Mouse (Mus musculus) heart, embryonic 11.5 days (tissue): ENCODE results near the gene Rhof. TPM values are rescaled to one million over a fixed set of nuclear protein-coding genes. Genes with fewer than 3 reads are reported as not detected.

Source experiments
- ATAC-seq: fragments of 200-750 bp; cut with Nextera tagmentation; replicated peaks from 2 replicates; pipeline ENCODE4 v1.8.0; 2017; ENCODE audit warnings: moderate library complexity; ENCODE audit not compliant: insufficient number of reproducible peaks, low FRiP score, low TSS enrichment
- H3K27ac ChIP-seq: fragments of 300-500 bp; sonication (generic); 2 replicates; pipeline ENCODE4 v1.5.1; 2014; ENCODE audit warnings: mild to moderate bottlenecking, low read depth, low read length
- H3K27me3 ChIP-seq: fragments of 300-500 bp; sonication (generic); 2 replicates; pipeline ENCODE4 v1.6.1; 2014; ENCODE audit warnings: mild to moderate bottlenecking, low read length, mixed read lengths; ENCODE audit not compliant: control insufficient read depth, insufficient read depth
- H3K36me3 ChIP-seq: fragments of 300-500 bp; sonication (generic); 2 replicates; pipeline ENCODE4 v1.6.1; 2014; ENCODE audit warnings: mild to moderate bottlenecking, low read length, moderate library complexity, mixed read lengths; ENCODE audit not compliant: control insufficient read depth, insufficient read depth
- H3K4me1 ChIP-seq: fragments of 300-500 bp; sonication (generic); 2 replicates; pipeline ENCODE4 v1.6.1; 2014; ENCODE audit warnings: low read length; ENCODE audit not compliant: control insufficient read depth, insufficient read depth
- H3K4me2 ChIP-seq: fragments of 300-500 bp; sonication (generic); 2 replicates; pipeline ENCODE4 v1.6.1; 2014; ENCODE audit warnings: mild to moderate bottlenecking, moderate library complexity
- H3K4me3 ChIP-seq: fragments of 300-500 bp; sonication (generic); 2 replicates; pipeline ENCODE4 v1.5.1; 2014; ENCODE audit warnings: low read depth, low read length
- H3K9ac ChIP-seq: fragments of 300-500 bp; sonication (generic); 2 replicates; pipeline ENCODE4 v1.6.1; 2014; ENCODE audit warnings: mild to moderate bottlenecking, low read depth, low read length, moderate library complexity
- H3K9me3 ChIP-seq: fragments of 300-500 bp; sonication (generic); replicated peaks from 2 replicates; pipeline ENCODE4 v1.6.1; 2016; ENCODE audit warnings: low read length; ENCODE audit not compliant: control insufficient read depth
- WGBS: fragments of 180-500 bp; shearing (Covaris S2); extraction: QIAGEN DNeasy Blood & Tissue Kit; methylation state at CpG from one replicate; pipeline ENCODE4 v1.1.7; 2014; ENCODE audit not compliant: insufficient replicate concordance; 5-methylcytosine and 5-hydroxymethylcytosine counted together
- polyA plus RNA-seq: library from polyadenylated mRNA; unstranded; fragments of >200 nt; fragmentation: Nextera tagmentation; extraction: Ambion mirVana; gene quantifications from 2 replicates; pipeline ENCODE4 v1.2.1, GENCODE M21; 2014

Gene Rhof
- polyA plus RNA-seq, 1 experiment from 2014 or later: 1.4 TPM

DNA sequence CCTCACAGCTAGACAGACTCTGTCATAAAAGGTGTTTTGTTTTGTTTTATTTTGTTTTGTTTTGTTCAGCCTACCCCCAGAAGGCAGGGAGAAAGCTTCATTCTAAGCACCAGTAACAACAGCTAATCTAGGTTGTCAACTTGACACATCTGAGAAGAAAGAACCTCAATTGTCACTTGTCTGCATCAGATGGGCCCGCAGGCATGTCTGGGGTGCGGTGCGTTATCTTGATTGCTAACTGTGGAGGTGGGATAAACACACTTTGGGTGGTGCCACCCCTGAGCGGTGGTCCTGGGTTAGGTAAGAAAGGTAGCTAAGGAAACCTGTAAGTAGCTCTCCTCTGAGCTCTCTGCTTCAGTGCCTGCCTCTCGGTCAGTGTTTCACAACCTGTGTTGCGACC is 5.5 kb downstream of the Rhof start:
- H3K36me3 ChIP-seq: no peaks in the 10 kb centered on the region
- H3K4me2 ChIP-seq: no peak overlapping the region
- H3K4me1 ChIP-seq: peaks cover 11% of the 10 kb centered on the region
- H3K4me3 ChIP-seq: no peak overlapping the region
- H3K9ac ChIP-seq: no peak overlapping the region
- WGBS: 65% methylated on average over 6 of the region's 6 CpGs
- H3K27ac ChIP-seq: no peak overlapping the region
- ATAC-seq: no peak
- H3K9me3 ChIP-seq: no peaks in the 10 kb centered on the region
- H3K27me3 ChIP-seq: no peaks in the 10 kb centered on the region

DNA sequence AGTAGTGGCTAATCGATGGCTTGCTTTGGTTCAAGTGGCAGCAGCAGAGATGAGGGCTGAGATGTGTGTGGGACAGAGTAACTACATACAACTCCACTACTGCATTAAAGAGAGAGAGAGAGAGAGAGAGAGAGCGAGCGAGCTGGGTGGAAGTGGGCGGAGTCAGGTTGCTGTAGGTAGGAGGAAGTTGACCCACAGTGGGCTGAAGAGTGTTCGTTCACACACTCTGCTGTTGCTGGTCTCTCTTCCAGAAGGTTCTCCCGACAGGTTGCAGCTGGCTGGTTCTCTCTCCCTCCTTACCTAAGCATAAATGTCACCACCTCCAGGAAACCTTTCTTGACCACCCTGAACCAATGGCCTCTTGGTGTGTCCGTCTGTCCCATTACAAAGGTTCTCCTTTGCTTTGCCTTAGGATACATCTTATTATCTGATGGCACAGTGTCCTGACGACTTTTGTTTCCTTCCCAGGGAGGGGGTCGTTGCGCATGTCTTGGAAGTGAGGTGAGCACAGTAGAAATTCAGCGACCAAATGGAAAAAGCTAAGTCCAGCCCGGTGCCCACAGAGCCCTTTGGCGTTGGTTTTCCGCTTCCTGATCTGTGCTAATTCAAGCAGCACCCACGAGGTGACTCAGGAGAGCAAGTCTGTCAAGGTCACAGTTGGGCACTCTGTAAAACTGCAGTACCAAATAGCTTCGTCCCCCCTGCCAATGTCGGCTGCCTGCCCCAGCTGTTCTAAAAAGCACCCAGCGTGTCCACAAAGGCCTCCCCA is 6.7 kb downstream of the Rhof start:
- Histone ChIP-seq H3K4me1 (peaks cover 7% of the 10 kb centered on the region; the same call in 1 of the 2 replicates), H3K36me3 (no peaks in the 10 kb centered on the region), H3K4me2 (no peak overlapping the region), H3K9me3 (no peaks in the 10 kb centered on the region), H3K27ac (no peak overlapping the region), H3K9ac (no peak overlapping the region), H3K4me3 (no peak overlapping the region), H3K27me3 (no peaks in the 10 kb centered on the region)
- ATAC-seq: no peak
- 66% methylated on average over 18 of the region's 18 CpGs for WGBS

DNA sequence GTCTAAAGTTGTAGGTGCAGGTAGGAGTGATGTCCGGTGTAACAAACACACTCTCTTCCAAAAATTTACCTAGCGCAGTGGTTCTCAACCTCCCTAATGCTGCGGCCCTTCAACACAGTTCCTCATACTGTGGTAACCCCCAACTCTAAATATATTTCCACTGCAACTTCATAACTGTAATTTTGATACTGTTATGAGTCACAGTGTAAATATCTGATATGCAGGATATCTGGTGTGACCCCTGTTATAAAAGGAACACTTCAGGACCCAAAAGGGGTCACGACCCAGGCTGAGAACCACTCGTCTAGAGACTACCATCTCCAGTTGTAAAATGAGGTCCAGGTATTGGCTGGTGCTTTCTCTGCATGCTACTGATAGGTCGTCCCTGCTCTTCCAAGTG is 7.4 kb downstream of the Rhof start:
- H3K9me3 ChIP-seq: no peaks in the 10 kb centered on the region
- H3K36me3 ChIP-seq: no peaks in the 10 kb centered on the region
- no peak overlapping the region for H3K27ac ChIP-seq
- ATAC-seq: no peak
- no peak overlapping the region for H3K4me3 ChIP-seq
- H3K4me1 ChIP-seq: peaks cover 7% of the 10 kb centered on the region; the same call in 1 of the 2 replicates
- WGBS: 82% methylated on average over 6 of the region's 6 CpGs
- H3K27me3 ChIP-seq: no peaks in the 10 kb centered on the region
- H3K4me2 ChIP-seq: no peak overlapping the region
- H3K9ac ChIP-seq: no peak overlapping the region

DNA sequence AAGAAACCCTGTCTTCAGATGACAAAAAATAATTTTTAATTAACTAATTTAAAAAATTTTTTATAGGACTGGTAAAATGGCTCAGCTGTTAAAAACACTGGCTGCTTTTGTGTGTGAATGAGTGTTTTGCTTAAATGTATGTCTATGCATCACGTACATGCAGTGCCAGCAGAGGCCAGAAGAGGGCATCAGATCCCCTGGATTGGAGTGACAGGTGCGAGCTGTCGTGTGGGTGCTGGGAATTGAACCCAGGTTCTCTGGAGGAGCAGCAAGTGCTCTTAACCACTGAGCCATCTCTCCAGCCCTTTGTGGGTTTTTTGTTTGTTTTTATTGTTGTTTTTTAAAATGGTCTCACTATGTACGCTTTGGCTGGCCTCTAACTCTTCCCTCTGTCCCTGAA is 10.3 kb downstream of the Rhof start:
- Histone ChIP-seq H3K9ac (no peak overlapping the region), H3K4me3 (no peak overlapping the region), H3K4me2 (no peak overlapping the region), H3K27me3 (no peaks in the 10 kb centered on the region), H3K9me3 (no peaks in the 10 kb centered on the region), H3K36me3 (no peaks in the 10 kb centered on the region), H3K4me1 (peaks cover 4% of the 10 kb centered on the region; the same call in 1 of the 2 replicates), H3K27ac (no peak overlapping the region)
- ATAC-seq: no peak
- WGBS: 80% methylated on average over 4 of the region's 4 CpGs

DNA sequence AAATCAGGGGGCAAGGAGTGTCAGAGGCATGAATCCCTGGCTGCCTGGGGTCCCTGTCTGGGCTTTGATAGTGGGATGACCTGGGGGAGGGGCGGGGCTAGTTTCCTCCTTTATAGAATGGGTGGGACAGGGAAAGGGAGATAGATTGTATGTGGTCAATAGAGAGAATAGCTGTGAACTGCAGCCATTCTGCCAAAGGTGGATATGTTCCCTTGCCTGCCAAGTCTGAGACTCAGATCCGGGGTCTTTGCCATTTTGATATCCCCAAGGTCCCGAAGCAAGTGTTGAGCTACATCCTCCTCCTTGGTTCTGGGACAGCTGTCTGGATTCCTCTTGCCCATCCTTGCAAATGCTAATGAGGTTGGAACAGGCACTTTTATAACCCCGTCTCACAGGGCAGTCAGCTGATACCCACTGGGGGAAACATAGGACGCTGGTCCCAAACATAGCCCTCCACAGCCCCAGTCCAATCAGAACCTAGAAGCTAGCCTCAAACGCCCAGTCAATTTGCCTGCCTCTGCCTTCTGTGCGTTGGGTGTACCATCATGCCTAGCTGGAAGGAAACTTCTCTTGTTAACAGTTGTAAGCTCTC is 11.8 kb downstream of the Rhof start:
- no peak for ATAC-seq
- no peak overlapping the region for H3K9ac ChIP-seq
- WGBS: 62% methylated on average over 7 of the region's 7 CpGs

DNA sequence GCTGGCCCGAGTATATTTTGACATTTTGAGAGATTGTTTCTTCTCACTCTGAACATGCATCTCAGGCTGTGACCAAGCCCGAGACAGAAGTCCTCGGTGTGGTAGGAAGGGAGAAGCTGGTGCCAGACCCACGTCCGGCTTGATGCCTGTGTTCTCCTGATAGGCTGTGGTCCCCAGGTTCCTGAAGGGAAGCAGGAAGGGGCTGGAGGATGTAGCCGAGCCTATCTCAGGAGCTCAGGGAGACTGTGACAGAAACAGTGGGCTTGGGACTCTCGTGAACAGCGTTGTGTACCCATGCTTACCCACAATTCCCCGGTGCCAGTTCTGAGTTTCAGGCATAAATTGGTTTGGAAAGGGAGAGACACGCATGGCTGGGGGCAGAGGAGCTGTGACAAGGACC is 13.7 kb downstream of the Rhof start:
- Histone ChIP-seq H3K9ac (no peak overlapping the region; the same call in 1 of the 2 replicates), H3K27ac (no peak overlapping the region), H3K4me3 (no peak overlapping the region), H3K4me1 (no peaks in the 10 kb centered on the region), H3K27me3 (no peaks in the 10 kb centered on the region), H3K36me3 (no peaks in the 10 kb centered on the region), H3K9me3 (no peaks in the 10 kb centered on the region), H3K4me2 (no peak overlapping the region)
- 62% methylated on average over 10 of the region's 10 CpGs for WGBS
- no peak for ATAC-seq

More for the DNA sequence above, 11.8 kb downstream of the Rhof start:
- no peaks in the 10 kb centered on the region for H3K9me3 ChIP-seq
- peaks cover 2% of the 10 kb centered on the region; the same call in 1 of the 2 replicates for H3K4me1 ChIP-seq
- no peaks in the 10 kb centered on the region for H3K27me3 ChIP-seq
- H3K36me3 ChIP-seq: no peaks in the 10 kb centered on the region
- H3K27ac ChIP-seq: no peak overlapping the region
- no peak overlapping the region for H3K4me2 ChIP-seq
- H3K4me3 ChIP-seq: no peak overlapping the region

DNA sequence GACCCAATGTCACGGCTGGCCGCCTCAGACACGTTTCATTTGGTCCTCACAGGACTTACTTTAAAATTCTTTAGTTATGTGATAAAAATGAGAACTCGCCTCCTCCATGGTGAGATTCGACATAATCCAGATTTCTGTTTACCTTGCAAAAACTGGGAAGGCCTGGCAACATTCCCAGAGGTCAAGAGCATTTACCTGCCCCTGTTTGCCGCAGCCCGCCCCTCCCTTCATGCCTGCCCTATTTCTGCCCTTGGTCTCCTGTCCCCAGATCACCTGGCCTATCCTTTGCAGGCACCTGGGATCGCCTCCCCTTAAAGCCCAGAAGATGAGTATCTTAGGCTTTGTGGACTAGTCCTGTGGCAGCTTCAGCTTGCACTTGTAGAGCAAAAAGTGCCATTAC is 14.7 kb downstream of the Rhof start:
- Histone ChIP-seq H3K4me1 (no peaks in the 10 kb centered on the region), H3K27ac (no peak overlapping the region), H3K27me3 (no peaks in the 10 kb centered on the region), H3K36me3 (no peaks in the 10 kb centered on the region), H3K9ac (no peak overlapping the region), H3K9me3 (no peaks in the 10 kb centered on the region), H3K4me2 (no peak overlapping the region), H3K4me3 (no peak overlapping the region)
- WGBS: 77% methylated on average over 8 of the region's 8 CpGs
- no peak for ATAC-seq

DNA sequence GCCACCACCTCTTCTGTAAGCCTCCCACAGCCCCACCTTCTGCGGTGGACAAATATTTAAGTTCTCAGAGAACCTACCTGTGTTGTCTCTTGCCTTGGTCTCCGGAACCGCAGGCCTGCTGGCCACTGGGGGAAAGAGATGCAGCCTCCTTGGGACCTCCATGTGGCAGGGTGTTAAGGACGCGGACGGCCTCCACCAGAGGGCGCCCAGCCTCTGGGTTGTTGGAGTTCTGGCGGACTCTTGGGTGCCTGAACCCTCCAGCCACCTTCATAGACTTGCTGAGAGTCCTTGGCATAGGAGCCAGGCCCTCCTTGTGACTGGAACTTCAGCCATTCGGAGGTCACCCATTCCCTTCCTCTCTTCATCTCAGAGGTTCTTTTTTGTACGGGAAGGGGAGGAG is 15.2 kb downstream of the Rhof start:
- Histone ChIP-seq H3K4me2 (no peak overlapping the region), H3K4me1 (no peaks in the 10 kb centered on the region), H3K27ac (no peak overlapping the region), H3K9me3 (no peaks in the 10 kb centered on the region), H3K4me3 (no peak overlapping the region), H3K9ac (no peak overlapping the region), H3K27me3 (no peaks in the 10 kb centered on the region), H3K36me3 (no peaks in the 10 kb centered on the region)
- no peak for ATAC-seq
- WGBS: 15% methylated on average over 10 of the region's 10 CpGs

DNA sequence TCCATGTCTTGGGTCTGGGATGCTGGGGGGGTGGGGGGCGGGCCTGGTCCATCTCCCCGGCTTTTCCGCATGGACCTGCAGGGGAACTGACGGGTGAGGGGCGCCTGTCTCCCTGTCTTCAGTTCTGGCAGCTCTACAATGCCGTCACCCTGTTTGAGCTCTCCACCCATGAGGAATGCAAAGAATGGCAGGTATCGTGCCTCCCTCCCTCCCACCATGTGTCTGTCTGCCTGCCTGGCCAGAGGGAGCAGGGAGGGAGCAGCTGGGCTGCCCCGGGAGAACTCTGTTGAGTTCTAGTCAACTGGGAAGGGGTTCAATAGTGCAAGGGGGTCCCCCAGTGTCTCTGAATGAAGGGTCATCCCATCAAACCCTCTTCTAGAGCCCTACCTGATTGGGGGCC is 16.4 kb downstream of the Rhof start:
- Histone ChIP-seq H3K27me3 (no peaks in the 10 kb centered on the region), H3K4me3 (no peak overlapping the region), H3K27ac (no peak overlapping the region), H3K9me3 (no peaks in the 10 kb centered on the region), H3K9ac (no peak overlapping the region), H3K4me1 (no peaks in the 10 kb centered on the region), H3K4me2 (no peak overlapping the region), H3K36me3 (no peaks in the 10 kb centered on the region; the same call in 1 of the 2 replicates)
- no peak for ATAC-seq
- WGBS: 56% methylated on average over 8 of the region's 8 CpGs
